ENCODE assay signal across 9 mouse cellular contexts in genomic region chr14:57881793-57882192, GRCm38 (mm10). TPM values are rescaled to one million over a fixed set of nuclear protein-coding genes. Genes with fewer than 3 reads are reported as not detected.
A peak's percentile ranks its signal among the peaks of the same experiment; 100 is the strongest.
DNase-seq lines count a peak whose midpoint lies in the region; ATAC-seq and TF ChIP-seq lines count a peak whose summit lies in the region.
"Had no signal": no experiment of that assay in that cellular context is flagged by ENCODE, and none has a peak within 500 bp of the region (broad histone marks: within the 10 kb centered on the region; RNA-seq: fewer than 3 reads in every experiment).

No protein-coding gene starts in this region.

- no peak overlapping the region for H3K9ac ChIP-seq in hindbrain, embryonic 13.5 days
- no peak overlapping the region for H3K9ac ChIP-seq in hindbrain, embryonic 12.5 days
- H3K9ac ChIP-seq in ES-E14 (ENCODE audit: insufficient read depth, low read depth, low read length, poor library complexity, severe bottlenecking) = no peak overlapping the region

- TF ChIP-seq CTCF in testis, adult 2 months (IDR thresholded peaks at IDR 0.05; ENCODE audit: control insufficient read depth, insufficient read depth, insufficient replicate concordance, low read depth, low read length) = peak; percentile 32; the same call in 1 of the 2 replicates

- peak overlapping the region; percentile 62 for H3K27ac ChIP-seq in hindbrain, embryonic 13.5 days
- no peak overlapping the region for H3K27ac ChIP-seq in hindbrain, embryonic 12.5 days
- H3K27ac ChIP-seq in ES-E14 (ENCODE audit: insufficient read depth, low read depth, low read length, poor library complexity, severe bottlenecking) = peak overlapping the region; percentile 24
- H3K27ac ChIP-seq in testis, adult 2 months (ENCODE audit: control insufficient read depth, insufficient read depth, low read depth, low read length) = no peak overlapping the region

- intact Hi-C loops in heart, postnatal 10 days (cut with DNase I) = no loop called here

- no peaks in the 10 kb centered on the region for H3K36me3 ChIP-seq in hindbrain, embryonic 13.5 days
- H3K36me3 ChIP-seq in hindbrain, embryonic 12.5 days = no peaks in the 10 kb centered on the region
- no peaks in the 10 kb centered on the region for H3K36me3 ChIP-seq in ES-E14 (ENCODE audit: control insufficient read depth, insufficient read depth, low read length, poor library complexity, severe bottlenecking)
- H3K36me3 ChIP-seq in testis, adult 2 months (ENCODE audit: control insufficient read depth, insufficient read depth, low read length) = no peaks in the 10 kb centered on the region

- no peak overlapping the region for H3K4me2 ChIP-seq in hindbrain, embryonic 13.5 days
- H3K4me2 ChIP-seq in hindbrain, embryonic 12.5 days (replicated peaks) = no peak overlapping the region

- TF ChIP-seq POLR2A in testis, adult 2 months (IDR thresholded peaks at IDR 0.05; ENCODE audit: control insufficient read depth, low read depth, low read length) = no peak; the same call in 1 of the 2 replicates

- peaks cover 23% of the 10 kb centered on the region for H3K4me1 ChIP-seq in hindbrain, embryonic 13.5 days (replicated peaks)
- peaks cover 6% of the 10 kb centered on the region; the same call in 1 of the 2 replicates for H3K4me1 ChIP-seq in hindbrain, embryonic 12.5 days
- peaks cover 10% of the 10 kb centered on the region in 2 experiments; a peak in 3 of 4 replicates for H3K4me1 ChIP-seq in ES-E14 (ENCODE audit: control insufficient read depth in 2 of 2, insufficient read depth in 2 of 2, low read length in 2 of 2, poor library complexity in 1 of 2)
- no peaks in the 10 kb centered on the region for H3K4me1 ChIP-seq in testis, adult 2 months (ENCODE audit: control insufficient read depth, insufficient read depth, low read length)

- H3K4me3 ChIP-seq in hindbrain, embryonic 13.5 days = no peak overlapping the region
- no peak overlapping the region for H3K4me3 ChIP-seq in hindbrain, embryonic 12.5 days
- no peak overlapping the region for H3K4me3 ChIP-seq in ES-E14 (ENCODE audit: insufficient read depth in 1 of 2, low read depth in 1 of 2, low read length in 2 of 2, poor library complexity in 1 of 2, severe bottlenecking in 1 of 2)
- H3K4me3 ChIP-seq in testis, adult 2 months (ENCODE audit: control insufficient read depth, low read depth, low read length) = no peak overlapping the region

- no peak for ATAC-seq in hindbrain, embryonic 13.5 days (ENCODE audit: low FRiP score)
- ATAC-seq in hindbrain, embryonic 12.5 days (ENCODE audit: low FRiP score) = no peak

- in situ Hi-C loops in ES-E14 (cut with MboI; ENCODE audit: low sequenced_read_pairs in 2 of 2, unreplicated experiment in 2 of 2) = no loop called here

- 47% methylated on average over 4 of the region's 4 CpGs for WGBS in hindbrain, embryonic 13.5 days
- WGBS in hindbrain, embryonic 12.5 days = 56% methylated on average over 4 of the region's 4 CpGs

- no peaks in the 10 kb centered on the region for H3K27me3 ChIP-seq in hindbrain, embryonic 13.5 days
- no peaks in the 10 kb centered on the region for H3K27me3 ChIP-seq in hindbrain, embryonic 12.5 days
- no peaks in the 10 kb centered on the region for H3K27me3 ChIP-seq in testis, adult 2 months (ENCODE audit: control insufficient read depth, insufficient read depth, low read length)

- H3K9me3 ChIP-seq in hindbrain, embryonic 13.5 days = no peaks in the 10 kb centered on the region
- H3K9me3 ChIP-seq in hindbrain, embryonic 12.5 days (replicated peaks) = no peaks in the 10 kb centered on the region
- no peaks in the 10 kb centered on the region for H3K9me3 ChIP-seq in ES-E14 (ENCODE audit: control insufficient read depth, insufficient read depth, low read depth, low read length)
- H3K9me3 ChIP-seq: G1E had no signal

- DNase-seq in ES-E14 (ENCODE audit: low read depth, low spot score) = no peak
- DNase-seq in cerebellum, postnatal 25 days = peak; percentile 40 to 51
- DNase-seq in heart, postnatal 10 days = peak; percentile 87 to 88
- DNase-seq in lung, adult 18-20 months = peak; percentile 56 to 83
- DNase-seq in embryo, embryonic 9.5 days (ENCODE audit: extremely low spot score) = no peak

TF ChIP-seq in ES-E14, 5 proteins besides CTCF, POLR2A, EP300 and RAD21:
- TF ChIP-seq CHD2 (IDR thresholded peaks at IDR 0.05; ENCODE audit: low read depth, low read length) (no peak), ZNF384 (IDR thresholded peaks at IDR 0.05; ENCODE audit: low read depth, low read length) (no peak), ZC3H11A (IDR thresholded peaks at IDR 0.05; ENCODE audit: borderline replicate concordance, low read depth, low read length) (no peak), HCFC1 (IDR thresholded peaks at IDR 0.05; ENCODE audit: borderline replicate concordance, insufficient read depth, low read length) (no peak), MAFK (IDR thresholded peaks at IDR 0.05; ENCODE audit: insufficient read depth, low read depth, low read length) (no peak)

RNA-seq across cellular contexts. Expression of gene Zdhhc20, which starts 8.3 kb away (rescaled TPM):
- polyA plus RNA-seq in hindbrain, embryonic 13.5 days (2015; fragmentation: Nextera tagmentation; extraction: Ambion mirVana) = 46.6 and 46.7 TPM in 2 replicates
- polyA plus RNA-seq in hindbrain, embryonic 12.5 days (2016; fragmentation: Nextera tagmentation; extraction: Ambion mirVana) = 67.0 and 71.6 TPM in 2 replicates
- 22.7 and 35.1 TPM in 2 replicates for total RNA-seq in ES-E14 (2012; rRNA removed)
- total RNA-seq in heart, postnatal 10 days (2021) = 10 to 100 TPM; 22.2 to 24.8 TPM
- 6.8 and 9.4 TPM in 2 replicates for polyA plus RNA-seq in testis, adult 2 months (2012; rRNA removed)

RNA-seq across cellular contexts. Expression of gene Mrpl57, which starts 55.8 kb away (rescaled TPM):
- polyA plus RNA-seq in hindbrain, embryonic 13.5 days (2015; fragmentation: Nextera tagmentation; extraction: Ambion mirVana) = 153 and 155 TPM in 2 replicates
- 117 and 127 TPM in 2 replicates for polyA plus RNA-seq in hindbrain, embryonic 12.5 days (2016; fragmentation: Nextera tagmentation; extraction: Ambion mirVana)
- total RNA-seq in ES-E14 (2012; rRNA removed) = 67.8 and 149 TPM in 2 replicates
- 10 to 100 TPM; 71.2 to 79.6 TPM for total RNA-seq in heart, postnatal 10 days (2021)
- 116 and 132 TPM in 2 replicates for polyA plus RNA-seq in testis, adult 2 months (2012; rRNA removed)

RNA-seq across cellular contexts. Expression of gene Ska3, which starts 55.8 kb away (rescaled TPM):
- 9.8 and 10.2 TPM in 2 replicates for polyA plus RNA-seq in hindbrain, embryonic 13.5 days (2015; fragmentation: Nextera tagmentation; extraction: Ambion mirVana)
- 28.5 and 31.7 TPM in 2 replicates for polyA plus RNA-seq in hindbrain, embryonic 12.5 days (2016; fragmentation: Nextera tagmentation; extraction: Ambion mirVana)
- 19.1 and 26.4 TPM in 2 replicates for total RNA-seq in ES-E14 (2012; rRNA removed)
- 1 to 10 TPM; 2.6 to 2.9 TPM for total RNA-seq in heart, postnatal 10 days (2021)
- polyA plus RNA-seq in testis, adult 2 months (2012; rRNA removed) = 2.5 TPM in 2 replicates

Comparison
In these comparisons a context has a peak if more than half of its experiments do, and no peak if none do; other contexts are left out.
1. H3K27ac ChIP-seq: peak in hindbrain, embryonic 13.5 days (single experiment) and ES-E14 (single experiment); none in hindbrain, embryonic 12.5 days (single experiment) and testis, adult 2 months (single experiment).
2. DNase-seq: peak in cerebellum, postnatal 25 days (2 of 2), heart, postnatal 10 days (2 of 2) and lung, adult 18-20 months (2 of 2); none in ES-E14 (single experiment) and embryo, embryonic 9.5 days (single experiment).